Mouse (Mus musculus) forelimb bud, embryonic 11.5 days (tissue): ENCODE measurements at regions not wholly inside any gene's neighbourhood (a gene's known extent, or its start where the extent isn't known, plus 50 kb on each side); places are given as distances from the start of the nearest gene placed in this dataset.
A peak's percentile ranks its signal among the peaks of the same experiment; 100 is the strongest.

ENCODE experiments used
- DNase-seq: peaks from one replicate; pipeline ENCODE4 v3.0.0-alpha.2; 2012; ENCODE audit warnings: low read depth, low spot score

- no peak for DNase-seq
Observed at GRCm38 (mm10) chr13:99057696-99058095, 73.3 kb upstream of the 1700024P04Rik start.

GRCm38 (mm10) chr13:99057293-99057588 is 72.9 kb upstream of the 1700024P04Rik start:
- no peak for DNase-seq

GRCm38 (mm10) chr13:99056432-99057292 is 72.3 kb upstream of the 1700024P04Rik start:
- no peak for DNase-seq

- DNase-seq, result peak; percentile 28
Observed at GRCm38 (mm10) chr13:99055609-99056321, 71.4 kb upstream of the 1700024P04Rik start.

- DNase-seq, result no peak
Observed at GRCm38 (mm10) chr13:99052076-99052475, 67.7 kb upstream of the 1700024P04Rik start.

GRCm38 (mm10) chr13:99049699-99050098 is 65.3 kb upstream of the 1700024P04Rik start:
- DNase-seq, result no peak

- no peak for DNase-seq
Observed at GRCm38 (mm10) chr13:99048651-99049100, 64.3 kb upstream of the 1700024P04Rik start.

- DNase-seq, result no peak
Observed at GRCm38 (mm10) chr13:99047219-99047618, 62.9 kb upstream of the 1700024P04Rik start.

- DNase-seq, result no peak
Observed at GRCm38 (mm10) chr13:99046737-99047136, 62.4 kb upstream of the 1700024P04Rik start.

GRCm38 (mm10) chr13:99042086-99042485 is 57.7 kb upstream of the 1700024P04Rik start:
- no peak for DNase-seq

- no peak for DNase-seq
Observed at GRCm38 (mm10) chr13:99041256-99041655, 56.9 kb upstream of the 1700024P04Rik start.

- DNase-seq, result no peak
Observed at GRCm38 (mm10) chr13:99040846-99041245, 56.5 kb upstream of the 1700024P04Rik start.

GRCm38 (mm10) chr13:99040171-99040570 is 55.8 kb upstream of the 1700024P04Rik start:
- DNase-seq, result no peak

GRCm38 (mm10) chr13:99039063-99039385 is 54.7 kb upstream of the 1700024P04Rik start:
- no peak for DNase-seq

GRCm38 (mm10) chr13:99038198-99039062 is 54.1 kb upstream of the 1700024P04Rik start:
- DNase-seq, result no peak

- DNase-seq, result no peak
Observed at GRCm38 (mm10) chr13:99037131-99037530, 52.8 kb upstream of the 1700024P04Rik start.
